Mouse (Mus musculus) ovary, postnatal 36 days (tissue): ENCODE data around the gene Nrap.

Source experiments
- DNase-seq: peaks from one replicate; pipeline ENCODE4 v3.0.0; 2022; ENCODE audit warnings: low spot score, mixed read lengths

Nrap gene

GRCm38 (mm10) chr19:56396669-56397621 is 7.1 kb upstream of the Nrap start, which contains the start of gene Casp7:
TSS of gene Casp7 (plus strand) at chr19:56397129.
- peak; percentile 73 for DNase-seq

DNA sequence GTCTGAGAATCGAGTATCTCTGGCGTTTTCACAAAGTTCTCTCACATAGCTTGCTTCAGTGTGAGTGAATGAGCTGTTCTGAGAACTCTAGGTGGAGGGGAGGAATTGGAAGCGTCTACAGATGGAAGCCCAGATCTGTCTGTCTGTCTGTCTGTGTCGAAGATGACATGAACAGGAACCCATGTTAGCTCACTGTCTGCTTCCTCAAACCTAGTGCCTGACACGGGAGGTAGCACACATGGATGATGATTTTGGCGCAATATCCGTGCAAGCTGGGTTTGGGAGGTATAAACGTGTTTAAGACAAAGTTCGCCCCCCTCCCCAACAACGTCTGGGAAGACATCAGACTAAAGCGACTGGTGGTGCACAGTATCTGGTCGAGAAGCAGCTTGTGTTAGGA is 6.4 kb upstream of the Nrap start:
- no peak for DNase-seq

DNA sequence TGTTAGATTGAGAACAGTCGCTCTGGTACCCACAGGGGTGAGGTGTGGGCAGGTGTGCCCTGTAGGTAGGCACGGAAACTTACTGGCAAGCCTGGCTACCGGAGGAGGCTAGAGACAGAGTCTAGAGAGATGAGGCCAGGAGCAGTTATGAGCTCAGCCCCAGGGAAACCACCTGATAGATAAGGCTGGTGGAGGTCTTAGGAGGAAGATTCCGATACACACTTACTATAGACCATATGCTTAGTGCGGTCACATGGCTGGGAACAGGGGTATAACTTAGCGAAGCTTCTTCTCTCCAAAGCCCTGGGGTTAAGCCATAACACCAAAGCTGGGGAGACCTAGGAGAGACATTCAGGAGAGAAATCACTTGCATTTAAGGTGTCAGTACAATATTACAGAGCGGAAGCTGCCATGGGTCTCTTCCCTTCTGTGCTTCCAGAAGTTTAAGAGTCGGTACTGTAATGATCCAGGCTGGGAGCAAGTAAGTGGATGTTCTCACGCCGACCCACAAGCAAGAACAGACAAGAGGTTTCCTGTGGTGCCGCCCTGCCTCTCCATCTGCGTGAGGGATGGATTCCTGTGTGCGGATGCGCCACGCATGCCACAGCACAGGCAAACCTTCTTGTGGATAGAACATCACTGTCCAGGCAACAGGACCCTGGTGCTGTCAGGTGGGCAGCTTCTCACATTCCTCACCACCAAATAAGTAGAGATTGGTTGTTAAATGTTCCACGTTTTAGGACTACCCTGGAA is 5.5 kb upstream of the Nrap start:
- DNase-seq, result no peak

DNA sequence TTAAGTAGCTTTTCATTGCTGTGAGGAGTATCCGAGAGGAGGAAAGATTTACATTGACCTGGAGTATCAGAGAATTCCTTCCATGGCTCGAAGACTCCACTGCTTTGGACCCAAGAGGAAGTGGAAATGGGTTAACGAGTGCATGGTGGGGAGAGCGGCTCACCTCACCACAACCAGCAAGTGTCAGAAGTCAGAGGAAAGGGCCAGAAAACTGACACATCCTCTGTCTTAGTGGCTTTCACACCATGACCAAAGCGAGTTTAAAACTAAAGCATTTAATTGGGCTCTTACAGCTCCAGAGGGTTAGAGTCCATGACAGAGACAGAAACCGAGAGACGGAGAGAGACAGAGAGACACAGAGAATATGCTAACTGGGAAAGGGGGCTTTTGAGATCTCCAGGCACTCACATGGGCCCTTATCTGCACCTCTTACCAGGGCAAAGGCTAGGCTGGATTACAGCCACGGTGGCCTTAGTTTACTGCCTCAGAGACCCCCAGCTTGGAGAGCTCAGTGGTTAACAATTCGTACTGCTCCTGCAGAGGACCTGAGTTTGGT is 3.6 kb upstream of the Nrap start:
- DNase-seq, result no peak

- DNase-seq, result no peak
Measured at GRCm38 (mm10) chr19:56391307-56392046, 1.6 kb upstream of the Nrap start.

DNA sequence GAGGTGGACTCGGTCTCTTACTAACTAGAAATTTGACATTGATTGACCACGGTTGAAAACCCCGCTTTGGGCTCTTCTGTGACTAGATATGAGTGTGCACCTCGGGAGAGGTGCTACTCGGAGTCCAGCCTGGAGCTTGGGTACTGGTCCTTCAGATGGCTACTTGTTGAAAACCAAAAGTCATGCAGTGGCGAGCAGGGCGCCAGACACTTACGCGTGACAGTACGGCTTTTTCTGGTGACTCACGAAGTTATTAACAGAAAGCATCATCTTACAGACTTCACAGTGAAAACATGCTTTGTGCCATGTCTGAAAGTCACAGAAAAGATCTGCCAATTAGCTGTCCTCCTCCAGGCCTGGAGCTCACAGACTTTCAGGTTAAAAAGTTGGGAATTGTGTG is 661 bp downstream of the Nrap start:
- no peak for DNase-seq

GRCm38 (mm10) chr19:56387726-56388302 is 2.0 kb downstream of the Nrap start:
- DNase-seq, result no peak

DNA sequence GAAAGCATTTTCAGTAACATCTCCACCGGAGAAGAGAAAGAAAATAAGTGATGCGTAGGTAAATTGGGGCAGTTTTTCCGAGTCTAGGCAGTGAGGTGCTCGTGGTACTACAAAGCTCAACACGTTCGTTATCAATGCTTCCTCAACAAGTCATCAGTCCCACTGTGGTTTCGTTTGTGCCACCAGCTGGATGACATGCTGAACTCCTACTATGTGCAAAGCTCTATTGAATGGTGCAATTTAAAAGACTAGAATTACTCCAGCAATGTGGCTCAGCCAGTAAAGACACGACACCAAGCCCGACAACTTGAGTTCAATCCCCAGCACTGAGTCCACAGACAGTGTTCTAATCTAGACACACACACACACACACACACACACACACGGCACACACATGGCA is 3.7 kb downstream of the Nrap start:
- DNase-seq, result no peak

GRCm38 (mm10) chr19:56385546-56385945 is 4.3 kb downstream of the Nrap start:
- DNase-seq, result no peak

- no peak for DNase-seq
Measured at GRCm38 (mm10) chr19:56381407-56381806, 8.4 kb downstream of the Nrap start.

DNA sequence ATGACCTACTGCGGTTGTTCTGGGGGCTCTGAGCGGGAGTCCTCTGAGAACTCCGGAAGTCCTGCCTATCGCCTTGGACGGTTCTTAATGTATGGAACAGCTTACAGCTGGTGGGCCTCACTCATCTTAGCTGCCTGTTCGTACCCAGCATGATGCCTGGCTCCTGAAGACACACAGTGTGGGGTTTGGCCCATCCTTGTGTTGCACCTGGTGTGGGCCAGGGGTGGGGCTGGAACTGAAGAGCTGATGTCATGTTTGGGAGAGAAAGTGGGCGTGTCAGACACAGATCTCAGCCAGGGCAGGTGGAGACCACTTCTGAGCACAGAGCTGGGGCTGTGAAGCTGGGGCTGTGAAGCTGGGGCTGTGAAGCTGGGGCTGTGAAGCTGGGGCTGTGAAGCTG is 9.5 kb downstream of the Nrap start:
- no peak for DNase-seq

DNA sequence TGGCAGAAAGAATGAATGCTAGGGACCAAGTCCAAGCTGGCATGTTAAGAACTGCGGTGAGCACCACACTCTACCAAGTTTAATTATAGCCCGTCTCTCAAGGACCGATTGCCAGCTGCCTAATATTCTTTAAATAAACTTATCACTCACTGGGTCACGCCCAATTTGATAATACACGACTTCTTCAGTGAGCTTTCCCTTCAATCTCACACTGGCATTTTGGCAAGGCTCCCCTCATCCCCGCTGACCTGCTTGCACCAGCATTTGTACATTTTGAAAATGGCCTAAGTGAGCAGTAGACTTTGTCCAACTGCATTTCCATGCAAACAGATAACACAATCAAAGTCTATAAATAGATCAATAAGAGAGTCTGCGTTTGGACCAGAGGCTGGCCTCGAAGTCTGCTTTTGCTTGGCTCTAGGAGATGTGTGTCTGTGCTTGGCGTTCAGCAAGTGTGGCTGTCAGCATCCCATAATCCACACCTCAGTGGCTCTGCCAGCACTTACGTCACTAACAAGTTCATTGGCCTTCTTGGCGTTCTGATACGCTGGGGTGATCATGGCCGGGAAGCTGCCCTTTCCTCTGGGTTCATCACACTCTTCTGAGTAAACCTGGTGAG is 11.2 kb downstream of the Nrap start:
- DNase-seq, result no peak

DNA sequence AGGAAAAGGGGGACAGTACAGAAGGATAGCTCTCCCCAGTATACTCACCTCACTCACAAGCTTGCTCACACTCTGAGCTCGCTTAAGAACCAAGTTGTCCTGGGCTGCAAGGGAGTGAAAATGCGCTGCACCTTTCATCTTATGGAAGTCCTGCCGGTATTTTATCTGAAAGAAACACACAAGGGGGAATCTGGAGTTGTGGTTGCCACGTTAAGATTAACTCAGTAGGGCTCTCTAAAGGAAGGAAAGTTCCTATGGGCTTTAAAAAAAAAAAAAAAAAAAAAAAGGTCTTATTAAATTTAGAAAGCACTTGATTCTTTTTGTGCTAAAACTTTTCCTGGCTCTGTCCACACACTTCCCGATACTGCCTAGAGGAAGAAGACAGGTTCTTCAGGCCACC is 11.8 kb downstream of the Nrap start:
- DNase-seq, result no peak

DNA sequence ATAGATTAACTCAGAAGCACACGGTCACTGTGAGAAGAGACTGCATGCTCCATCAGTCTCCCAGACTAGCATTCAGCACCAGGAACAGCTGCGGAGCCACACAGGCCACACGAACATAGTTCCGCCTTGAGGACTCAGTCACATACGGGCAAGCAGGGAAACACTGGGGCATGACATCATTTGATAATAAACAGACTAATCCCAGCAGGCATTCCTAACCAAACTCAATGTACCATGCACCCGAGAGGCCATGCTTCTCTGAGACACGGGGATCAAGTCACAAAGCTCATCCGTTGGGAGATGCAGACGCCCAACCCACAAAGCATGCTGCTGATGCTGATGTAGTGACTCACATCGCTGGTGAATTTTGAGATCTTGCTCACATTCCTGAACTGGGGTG is 15.8 kb downstream of the Nrap start:
- no peak for DNase-seq

- DNase-seq, result no peak
Measured at GRCm38 (mm10) chr19:56373246-56373645, 16.6 kb downstream of the Nrap start.

DNA sequence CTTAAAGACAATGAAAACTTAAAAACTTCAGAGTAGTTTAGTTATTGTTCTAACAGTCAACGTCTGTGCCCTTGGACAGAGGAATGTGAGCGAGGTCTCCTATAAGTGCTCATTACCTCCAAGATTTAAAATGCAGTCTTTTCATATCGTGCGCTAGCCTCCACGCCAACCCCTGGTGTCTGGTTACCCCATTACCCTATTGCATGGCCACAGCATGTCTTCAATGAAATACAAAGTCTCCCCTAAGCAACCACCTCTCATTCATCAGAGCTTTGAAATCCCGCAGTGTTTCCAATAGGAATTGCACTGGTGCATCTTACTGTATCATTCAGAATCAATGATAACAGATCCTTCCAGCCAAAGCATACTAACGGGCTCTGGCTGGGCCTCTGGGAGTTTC is 17.6 kb downstream of the Nrap start:
- DNase-seq, result no peak

- DNase-seq, result no peak
Measured at GRCm38 (mm10) chr19:56370389-56371150, 19.3 kb downstream of the Nrap start.

DNA sequence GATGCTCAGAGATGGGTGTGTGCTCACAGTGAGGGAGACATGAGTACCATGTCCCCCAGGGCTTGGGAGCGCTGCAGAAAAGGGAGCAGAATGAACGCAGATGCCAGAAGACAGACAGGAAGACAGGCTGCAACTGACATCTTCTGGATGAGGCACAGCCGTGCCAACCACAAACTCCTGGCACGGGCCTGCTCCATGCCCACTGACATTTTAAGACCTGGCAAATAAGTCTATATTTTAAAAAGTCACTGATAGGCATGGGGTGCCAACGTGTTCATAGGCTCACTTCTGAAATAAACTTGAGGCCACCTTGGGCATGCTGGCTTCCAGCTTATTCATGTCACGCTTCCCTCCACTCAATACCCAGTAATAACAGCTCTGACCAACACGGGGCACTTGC is 20.9 kb downstream of the Nrap start:
- no peak for DNase-seq

DNA sequence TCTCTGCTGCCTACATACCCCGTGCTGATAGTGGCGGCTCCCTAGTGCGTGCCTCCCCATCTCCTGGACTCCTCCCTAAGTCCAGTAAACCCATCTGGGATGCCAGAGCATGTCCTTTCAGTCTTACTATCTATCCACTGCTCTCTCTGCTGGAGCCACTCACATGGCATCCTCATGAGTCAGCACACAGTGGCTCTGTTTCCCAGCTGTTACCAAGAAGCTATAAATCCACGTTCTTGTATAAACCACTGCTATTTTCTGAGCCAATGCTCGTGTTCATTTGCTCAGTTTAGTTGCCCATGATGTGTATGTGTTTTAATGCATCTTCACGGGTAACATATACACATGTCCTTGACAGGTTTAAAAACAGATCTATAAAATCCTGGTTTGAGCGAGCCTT is 22.1 kb downstream of the Nrap start:
- no peak for DNase-seq

GRCm38 (mm10) chr19:56366625-56367024 is 23.2 kb downstream of the Nrap start:
- DNase-seq, result no peak

DNA sequence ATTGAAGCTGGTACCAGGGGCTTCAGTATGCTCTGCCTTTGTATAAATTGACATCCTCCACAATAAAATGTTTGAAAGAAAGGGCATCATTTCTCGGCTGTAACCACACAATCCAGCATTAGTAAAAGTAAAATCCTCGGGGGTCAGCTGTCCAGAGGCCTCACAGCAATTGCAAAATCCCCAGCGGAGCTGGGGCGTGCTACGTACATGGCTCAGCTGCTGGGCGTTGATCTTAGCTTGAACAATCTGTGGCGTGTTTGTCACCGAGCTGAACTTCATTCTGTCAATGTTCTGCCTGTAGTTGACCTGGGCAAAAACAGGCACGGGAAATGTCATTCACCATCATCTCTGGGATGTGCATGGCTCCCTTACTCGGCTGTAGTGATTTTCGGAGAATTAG is 23.7 kb downstream of the Nrap start:
- no peak for DNase-seq
